23 mouse cellular contexts compared by ENCODE assay signal in the genomic region with DNA sequence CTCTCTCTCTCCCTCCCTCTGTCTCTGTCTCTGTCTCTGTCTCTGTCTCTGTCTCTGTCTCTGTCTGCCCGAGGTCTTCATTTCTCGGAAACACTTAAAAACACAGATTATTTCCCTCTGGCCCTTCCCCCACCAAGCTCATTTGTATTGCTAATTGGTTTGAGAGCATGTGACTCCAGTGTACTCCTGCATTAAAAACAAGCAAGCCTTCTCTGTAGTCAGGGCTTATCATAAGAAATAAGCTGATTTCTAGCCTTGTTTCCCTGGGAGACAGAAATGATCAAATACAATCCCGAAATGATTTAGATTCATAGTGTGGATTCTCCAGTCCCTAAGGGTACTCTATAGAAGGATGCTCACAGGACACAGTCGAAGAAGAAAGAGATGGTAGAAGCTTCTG.
DNase-seq lines count a peak whose midpoint lies in the region; ATAC-seq and TF ChIP-seq lines count a peak whose summit lies in the region.
"Had no signal": no experiment of that assay in that cellular context is flagged by ENCODE, and none has a peak within 500 bp of the region (broad histone marks: within the 10 kb centered on the region; RNA-seq: fewer than 3 reads in every experiment).

No protein-coding gene starts in this region.

- DNase-seq in layer of hippocampus, adult 2 months (ENCODE audit: low spot score in 2 of 2) = no peak
- no peak for DNase-seq in layer of hippocampus, postnatal 10 days (ENCODE audit: low spot score in 2 of 2)
- DNase-seq in ZHBTc4 (ENCODE audit: low read depth, low spot score) = peak; percentile 30
- DNase-seq in left cerebral cortex, postnatal 4 days = no peak
- no peak for DNase-seq in urinary bladder, postnatal 10 days (ENCODE audit: low spot score)
- DNase-seq: adrenal gland, postnatal 36 days; cerebellum, adult 18-20 months; cerebellum, postnatal 36 days; heart, adult 18-20 months; heart, postnatal 4 days; kidney, postnatal 4 days; liver, embryonic 13.5 days; lung, postnatal 4 days; thymus, postnatal 25 days had no signal

- ATAC-seq in forebrain, embryonic 15.5 days (replicated peaks) = no peak
- ATAC-seq in midbrain, embryonic 15.5 days (replicated peaks) = 0 out of 2 replicates have a peak, but pooled peaks have one; percentile 48
- ATAC-seq: intestine, embryonic 15.5 days; Patski had no signal

- TF ChIP-seq CTCF in layer of hippocampus, adult 2 months (conservative IDR thresholded peaks at IDR 0.05) = no peak

- no peak overlapping the region for H3K9ac ChIP-seq in forebrain, embryonic 15.5 days (replicated peaks)
- H3K9ac ChIP-seq in midbrain, embryonic 15.5 days = no peak overlapping the region
- H3K9ac ChIP-seq: embryonic facial prominence, embryonic 15.5 days; heart, embryonic 15.5 days; intestine, embryonic 15.5 days; kidney, embryonic 15.5 days; limb, embryonic 13.5 days; liver, embryonic 13.5 days; lung, embryonic 15.5 days had no signal

- peaks cover 10% of the 10 kb centered on the region for H3K4me1 ChIP-seq in forebrain, embryonic 15.5 days
- peaks cover 15% of the 10 kb centered on the region; the same call in 1 of the 2 replicates for H3K4me1 ChIP-seq in midbrain, embryonic 15.5 days

- 0 out of 2 replicates have a peak, but pooled peaks cover 4% of the 10 kb centered on the region for H3K9me3 ChIP-seq in forebrain, embryonic 15.5 days
- no peaks in the 10 kb centered on the region for H3K9me3 ChIP-seq in midbrain, embryonic 15.5 days
- H3K9me3 ChIP-seq: embryonic facial prominence, embryonic 15.5 days; heart, embryonic 15.5 days; intestine, embryonic 15.5 days; kidney, embryonic 15.5 days; limb, embryonic 13.5 days; liver, embryonic 13.5 days; lung, embryonic 15.5 days had no signal

- 47% methylated on average over 4 of the region's 4 CpGs for WGBS in forebrain, embryonic 15.5 days
- 24% methylated on average over 4 of the region's 4 CpGs for WGBS in midbrain, embryonic 15.5 days

- peak overlapping the region; percentile 56; the same call in 1 of the 2 replicates for H3K27ac ChIP-seq in layer of hippocampus, adult 2 months
- 0 out of 2 replicates have a peak overlapping the region, but pooled peaks have one; percentile 11 for H3K27ac ChIP-seq in forebrain, embryonic 15.5 days (replicated peaks)
- peak overlapping the region; percentile 70 for H3K27ac ChIP-seq in midbrain, embryonic 15.5 days
- H3K27ac ChIP-seq: embryonic facial prominence, embryonic 15.5 days; heart, embryonic 15.5 days; intestine, embryonic 15.5 days; kidney, embryonic 15.5 days; limb, embryonic 13.5 days; liver, embryonic 13.5 days; lung, embryonic 15.5 days had no signal

- H3K27me3 ChIP-seq in forebrain, embryonic 15.5 days = no peaks in the 10 kb centered on the region
- no peaks in the 10 kb centered on the region for H3K27me3 ChIP-seq in midbrain, embryonic 15.5 days (replicated peaks)
- H3K27me3 ChIP-seq: embryonic facial prominence, embryonic 15.5 days; heart, embryonic 15.5 days; intestine, embryonic 15.5 days; kidney, embryonic 15.5 days; limb, embryonic 13.5 days; liver, embryonic 13.5 days; lung, embryonic 15.5 days; Patski had no signal

- H3K4me2 ChIP-seq in forebrain, embryonic 15.5 days (replicated peaks) = no peak overlapping the region
- H3K4me2 ChIP-seq in midbrain, embryonic 15.5 days = no peak overlapping the region
- H3K4me2 ChIP-seq: embryonic facial prominence, embryonic 15.5 days; heart, embryonic 15.5 days; intestine, embryonic 15.5 days; kidney, embryonic 15.5 days; limb, embryonic 13.5 days; liver, embryonic 13.5 days; lung, embryonic 15.5 days had no signal

- no peaks in the 10 kb centered on the region for H3K36me3 ChIP-seq in forebrain, embryonic 15.5 days
- H3K36me3 ChIP-seq in midbrain, embryonic 15.5 days (replicated peaks) = no peaks in the 10 kb centered on the region
- H3K36me3 ChIP-seq: heart, embryonic 15.5 days; intestine, embryonic 15.5 days; liver, embryonic 13.5 days; lung, embryonic 15.5 days had no signal

- intact Hi-C loops in left cerebral cortex, postnatal 4 days (cut with DNase I) = loop anchor here (10.0 kb wide), 1 partner anchor 278 kb away; no protein-coding TSS in a partner anchor

- H3K4me3 ChIP-seq in layer of hippocampus, adult 2 months = no peak overlapping the region
- no peak overlapping the region for H3K4me3 ChIP-seq in forebrain, embryonic 15.5 days
- no peak overlapping the region for H3K4me3 ChIP-seq in midbrain, embryonic 15.5 days
- H3K4me3 ChIP-seq: embryonic facial prominence, embryonic 15.5 days; heart, embryonic 15.5 days; intestine, embryonic 15.5 days; kidney, embryonic 15.5 days; limb, embryonic 13.5 days; liver, embryonic 13.5 days; lung, embryonic 15.5 days had no signal

Comparison
In these comparisons a context has a peak if more than half of its experiments do, and no peak if none do; other contexts are left out.
1. H3K27ac ChIP-seq: peak in every context shown above with its lines; median percentile 70 in midbrain, embryonic 15.5 days; 56 in layer of hippocampus, adult 2 months; 11 in forebrain, embryonic 15.5 days.